Mouse (Mus musculus) gastrocnemius, adult 2 months (tissue): Measurements from ENCODE around the gene 4930451I11Rik. TPM values are rescaled to one million over a fixed set of nuclear protein-coding genes. Genes with fewer than 3 reads are reported as not detected.

Source experiments
- DNase-seq: peaks from one replicate; pipeline ENCODE4 v3.0.0; 2022
- H3K27ac ChIP-seq: fragments of 200-600 bp; 2 replicates; pipeline ENCODE4 v1.8.1; 2022; ENCODE audit warnings: mild to moderate bottlenecking
- H3K4me3 ChIP-seq: fragments of 200-600 bp; 2 replicates; pipeline ENCODE4 v1.8.1; 2022; ENCODE audit warnings: mild to moderate bottlenecking, moderate library complexity
- CTCF ChIP-seq: fragments of 200-600 bp; IDR thresholded peaks from 2 replicates; pipeline ENCODE4 v1.8.1; 2022; ENCODE audit warnings: antibody characterized with exemption, mild to moderate bottlenecking, moderate library complexity
- intact Hi-C: fragments of 180-260 bp; cut with DNase I; formaldehyde crosslinking; loops from one replicate; pipeline ENCODE4 v1.15.1; 2025
- total RNA-seq, 2 experiments: library from RNA; stranded (reverse); gene quantifications; 2 replicates each; pipeline ENCODE4 v1.2.3; 2021

4930451I11Rik gene
- total RNA-seq, 2 experiments from 2014 or later = not detected

DNA sequence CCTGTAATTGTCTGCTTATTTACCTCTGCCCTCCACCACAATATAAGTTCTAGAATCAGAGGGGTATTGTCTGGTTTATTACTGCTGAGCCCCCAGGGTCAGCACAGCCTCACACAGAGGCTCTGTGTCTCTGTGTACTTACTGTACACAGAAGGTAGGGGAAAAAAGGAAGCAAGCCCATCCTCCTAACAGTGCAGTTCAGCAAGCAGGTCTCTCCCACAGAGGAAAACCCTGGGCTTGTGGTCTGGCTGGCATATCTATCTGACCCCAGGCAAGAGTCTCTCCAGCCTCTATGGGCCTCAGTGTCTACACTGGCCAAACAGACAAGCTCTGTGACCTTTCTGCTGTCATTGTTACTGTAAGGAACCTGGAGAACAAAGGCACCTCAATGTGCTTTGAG, 27.7 kb downstream of the 4930451I11Rik start:
- H3K4me3 ChIP-seq = peak overlapping the region; percentile 44
- DNase-seq = no peak
- intact Hi-C loops = loop anchor here (5.0 kb wide), 1 partner anchor 409 kb away; no protein-coding TSS in a partner anchor
- no peak for TF ChIP-seq CTCF
- peak overlapping the region; percentile 99 for H3K27ac ChIP-seq

DNA sequence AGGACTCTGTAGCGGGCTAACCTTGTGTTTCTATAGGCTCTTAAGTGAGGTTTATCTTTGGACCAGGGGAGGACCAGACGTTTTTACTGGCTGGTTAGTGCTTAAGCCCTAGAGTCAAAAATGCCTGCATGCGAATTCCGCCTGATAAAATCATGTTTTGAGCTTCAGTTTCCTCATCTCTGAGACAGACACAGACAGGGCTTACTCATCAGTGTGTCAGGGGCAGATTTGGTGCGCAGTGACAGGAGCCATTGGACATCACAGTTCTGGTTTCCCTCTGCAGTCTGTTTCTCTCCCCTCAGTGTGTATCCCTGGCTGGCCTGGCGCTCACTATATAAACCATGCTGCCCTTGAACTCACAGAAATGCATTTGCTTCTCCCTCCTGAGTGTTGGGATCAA, 28.3 kb downstream of the 4930451I11Rik start:
- Histone ChIP-seq H3K27ac (peak overlapping the region; percentile 99), H3K4me3 (peak overlapping the region; percentile 44)
- DNase-seq = no peak
- no peak for TF ChIP-seq CTCF
- intact Hi-C loops = loop anchor here (5.0 kb wide), 1 partner anchor 409 kb away; no protein-coding TSS in a partner anchor

DNA sequence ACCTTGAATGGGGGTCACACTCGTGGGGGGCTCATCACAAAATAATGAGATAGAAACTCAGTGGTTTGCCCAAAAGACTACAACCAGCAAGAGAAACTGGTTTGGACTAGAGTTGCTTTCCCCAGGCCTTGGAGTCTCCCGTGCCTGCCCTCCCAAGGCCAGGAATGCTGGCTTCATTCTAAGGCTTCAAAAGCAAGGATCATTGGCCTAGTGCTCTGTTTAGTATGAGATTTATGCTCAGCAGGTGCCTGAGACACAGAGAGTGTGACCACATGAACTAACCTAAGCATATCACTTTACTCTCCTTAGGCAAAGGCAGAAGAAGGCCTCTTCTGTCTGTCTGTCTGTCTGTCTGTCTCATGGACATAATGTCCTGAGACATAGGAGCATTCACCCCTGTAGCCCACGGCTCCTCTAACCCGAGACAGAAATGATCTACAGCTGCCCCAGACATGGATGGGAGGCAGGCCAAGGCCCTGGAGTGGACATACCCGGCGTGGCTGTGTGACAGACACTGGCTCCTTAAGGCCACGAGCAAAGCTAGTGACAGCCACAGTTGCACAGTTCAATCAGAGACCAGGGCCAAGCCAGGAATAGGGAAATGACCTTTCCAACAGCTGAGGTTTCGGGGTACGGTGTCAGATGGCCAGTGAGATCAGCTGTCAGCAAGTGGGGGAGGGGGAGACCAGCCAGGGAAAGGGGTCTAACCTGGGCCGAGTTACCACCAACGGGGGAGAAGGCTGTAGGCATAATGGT, 29.1 kb downstream of the 4930451I11Rik start:
- TF ChIP-seq CTCF = no peak
- Histone ChIP-seq H3K27ac (peak overlapping the region; percentile 99), H3K4me3 (peak overlapping the region; percentile 93)
- peak; percentile 91 for DNase-seq
- intact Hi-C loops = loop anchor here (5.0 kb wide), 1 partner anchor 410 kb away; no protein-coding TSS in a partner anchor

- no peak for DNase-seq
- intact Hi-C loops = loop anchor here (5.0 kb wide), 1 partner anchor 411 kb away; no protein-coding TSS in a partner anchor
- Histone ChIP-seq H3K4me3 (peak overlapping the region; percentile 93), H3K27ac (peak overlapping the region; percentile 99)
- no peak for TF ChIP-seq CTCF
These were observed 30.4 kb downstream of the 4930451I11Rik start for GRCm38 (mm10) chr7:126801057-126801422.

DNA sequence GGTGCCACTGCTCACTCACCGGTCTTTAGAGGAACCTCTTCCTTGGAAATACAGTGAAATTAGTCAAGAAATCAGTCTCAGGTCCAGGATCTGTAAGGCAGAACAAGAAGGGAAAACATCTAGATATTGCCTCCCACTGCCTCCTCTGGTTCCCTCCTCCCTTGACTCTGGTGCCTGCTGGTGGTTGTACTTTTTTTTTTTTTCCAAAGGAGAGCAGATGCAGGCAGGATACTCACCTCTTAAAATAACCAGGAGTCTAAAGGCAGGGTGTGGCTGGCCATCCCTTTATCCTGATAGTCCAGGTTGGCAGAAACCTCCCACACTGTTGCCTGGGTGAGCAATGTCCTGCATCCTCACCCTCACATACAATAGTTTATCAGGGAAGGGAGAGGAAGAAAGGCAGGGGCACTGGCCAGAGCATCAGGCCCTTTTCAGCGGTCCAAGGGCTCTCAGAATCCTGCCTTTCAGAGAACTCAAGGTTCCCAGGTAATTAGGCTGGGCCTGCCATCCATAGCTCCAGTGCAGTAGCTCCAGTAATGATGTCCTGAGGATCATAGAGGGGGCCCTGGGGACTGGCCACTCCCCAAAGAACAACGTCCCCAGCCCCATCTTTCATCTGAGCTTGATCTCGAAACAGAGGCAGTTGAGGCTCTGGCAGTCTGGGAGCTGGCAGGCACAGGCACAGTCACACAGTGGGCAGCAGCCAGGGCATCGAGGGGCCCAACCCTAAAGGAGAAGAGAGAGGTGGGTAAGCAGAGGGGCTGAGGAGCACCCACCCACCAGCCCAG, 31.0 kb downstream of the 4930451I11Rik start:
- H3K4me3 ChIP-seq = peak overlapping the region; percentile 93

DNA sequence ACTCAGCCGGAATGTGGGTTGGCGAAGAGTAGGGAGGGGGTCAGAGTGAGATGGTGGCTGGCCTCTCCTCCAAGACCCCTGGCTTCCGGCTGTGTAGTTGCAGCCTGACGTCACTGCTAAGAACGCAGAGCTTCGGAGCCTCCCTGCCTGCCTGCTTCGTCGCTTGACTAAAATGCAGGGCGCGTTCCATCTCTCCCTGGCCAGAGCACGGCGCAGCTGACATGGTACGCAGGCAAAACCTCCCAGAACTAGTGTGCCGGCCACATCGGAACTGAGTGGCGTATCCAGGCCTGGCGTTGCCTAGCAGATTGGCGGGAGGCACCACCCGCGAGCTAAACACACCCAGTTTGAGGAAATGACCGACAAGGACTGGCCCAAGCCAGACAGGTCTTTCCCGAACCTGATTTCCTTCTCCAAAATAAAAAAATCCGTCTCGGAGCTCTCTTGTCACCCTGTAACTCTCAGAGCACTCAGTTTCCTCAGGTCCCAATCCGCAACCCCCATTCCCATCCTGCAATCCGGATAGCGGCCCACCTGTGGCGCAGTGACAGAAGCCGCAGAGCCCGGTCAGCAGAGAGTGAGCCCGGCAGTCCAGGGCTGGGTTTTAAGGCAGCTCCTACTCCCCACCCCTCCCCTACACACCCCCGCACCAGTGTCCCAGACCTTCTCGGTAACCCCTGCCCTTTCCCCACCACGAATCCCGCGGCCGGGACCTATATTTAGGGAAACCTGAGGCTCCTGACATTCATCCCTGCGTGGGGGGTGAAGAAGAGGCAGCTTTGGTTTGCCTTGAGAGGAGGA, 31.8 kb downstream of the 4930451I11Rik start:
- peak; percentile 92 for DNase-seq
- H3K27ac ChIP-seq = peak overlapping the region; percentile 99
- TF ChIP-seq CTCF = peak; percentile 48
- intact Hi-C loops = loop anchor here (5.0 to 10.0 kb wide), 2 partner anchors 335 to 413 kb away; partner anchors contain the start of gene Atp2a1
- H3K4me3 ChIP-seq = peak overlapping the region; percentile 93

More for the DNA sequence above, 31.0 kb downstream of the 4930451I11Rik start:
- intact Hi-C loops = loop anchor here (5.0 kb wide), 1 partner anchor 412 kb away; no protein-coding TSS in a partner anchor
- peak overlapping the region; percentile 99 for H3K27ac ChIP-seq
- TF ChIP-seq CTCF = no peak
- peak; percentile 72 for DNase-seq

DNA sequence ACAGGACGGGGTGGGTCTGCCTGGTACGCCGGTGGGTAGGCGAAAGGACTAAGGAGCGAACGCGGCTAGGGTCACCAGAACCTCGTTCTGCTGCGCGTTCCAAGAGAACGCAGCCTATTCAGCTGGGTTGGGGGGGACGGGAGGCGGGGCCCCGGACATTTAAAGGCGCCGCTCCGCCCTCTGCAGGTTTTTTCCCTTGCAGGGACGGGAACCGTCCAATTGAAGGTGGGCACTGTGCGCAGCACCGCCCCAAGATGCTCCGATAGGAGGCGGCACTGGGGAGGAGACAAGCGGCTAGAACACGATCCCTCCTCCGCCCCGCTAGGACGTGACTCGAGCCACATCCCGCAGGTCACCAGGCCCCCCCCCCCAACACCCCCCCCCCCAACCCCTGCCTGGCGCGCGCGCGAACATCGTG, 32.4 kb downstream of the 4930451I11Rik start:
- no peak for TF ChIP-seq CTCF
- peak overlapping the region; percentile 93 for H3K4me3 ChIP-seq
- intact Hi-C loops = loop anchor here (10.0 kb wide), 1 partner anchor 334 kb away; the partner anchor contains the start of gene Atp2a1
- H3K27ac ChIP-seq = peak overlapping the region; percentile 99
- peak; percentile 96 for DNase-seq

GRCm38 (mm10) chr7:126798127-126799049, 33.1 kb downstream of the 4930451I11Rik start:
- peak overlapping the region; percentile 93 for H3K4me3 ChIP-seq
- DNase-seq = peak; percentile 54
- H3K27ac ChIP-seq = peak overlapping the region; percentile 99
- intact Hi-C loops = loop anchor here (10.0 kb wide), 1 partner anchor 334 kb away; the partner anchor contains the start of gene Atp2a1
- TF ChIP-seq CTCF = no peak

DNA sequence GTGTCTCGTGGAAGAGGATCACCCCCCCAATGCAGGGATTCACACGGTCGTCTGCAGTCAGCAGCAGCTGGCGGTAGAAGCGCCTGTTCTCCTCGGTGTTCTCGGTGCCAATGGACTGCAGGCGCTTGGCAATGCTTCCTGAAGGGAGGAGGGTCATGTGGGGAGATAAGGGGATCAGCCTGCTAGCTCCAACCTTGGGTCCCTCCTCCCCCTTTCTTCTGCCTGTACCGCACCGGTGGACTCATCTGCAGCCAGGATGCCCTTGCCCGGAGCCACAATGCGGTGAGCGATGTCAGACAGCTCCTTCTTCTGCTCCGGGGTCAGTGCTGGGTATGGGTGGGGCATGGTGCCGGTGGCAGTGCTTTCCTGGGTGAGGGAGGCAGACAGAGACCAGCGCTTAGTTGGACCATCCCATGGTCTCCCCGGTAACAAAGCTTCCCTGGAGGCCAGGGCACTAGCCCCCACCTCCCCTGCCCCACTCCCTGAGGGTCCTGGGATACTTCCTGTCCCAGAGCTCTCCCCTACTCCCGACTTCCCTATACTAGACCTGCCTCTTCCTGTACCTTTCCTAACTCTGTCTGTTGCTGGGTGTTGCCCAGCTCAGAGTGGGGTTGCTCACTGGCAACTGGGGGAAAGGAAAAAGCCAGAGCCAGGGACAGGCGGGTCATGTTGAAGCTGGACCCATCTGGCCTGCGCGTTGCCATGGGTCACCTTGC, 33.9 kb downstream of the 4930451I11Rik start, which contains the start of gene Fam57b:
Gene Fam57b, plus strand, starts transcription at position 258 of the 716 bp plus-strand sequence.
- intact Hi-C loops = loop anchor here (10.0 kb wide), 1 partner anchor 333 kb away; the partner anchor contains the start of gene Atp2a1
- TF ChIP-seq CTCF = no peak
- peak; percentile 59 for DNase-seq

GRCm38 (mm10) chr7:126796350-126796932, 35.0 kb downstream of the 4930451I11Rik start:
- Histone ChIP-seq H3K4me3 (peak overlapping the region; percentile 93), H3K27ac (peak overlapping the region; percentile 99)
- DNase-seq = peak; percentile 62
- peak; percentile 42; the same call in 1 of the 2 replicates for TF ChIP-seq CTCF
- intact Hi-C loops = loop anchor here (10.0 kb wide), 1 partner anchor 332 kb away; the partner anchor contains the start of gene Atp2a1

More for the DNA sequence above, 33.9 kb downstream of the 4930451I11Rik start, which contains the start of gene Fam57b:
- H3K27ac ChIP-seq = peak within 1 kb of the TSS; percentile 99
- H3K4me3 ChIP-seq = peak within 1 kb of the TSS; percentile 93
